Mouse (Mus musculus) stomach, embryonic 14.5 days (tissue): ENCODE results near the gene Mapk8ip3. TPM values are rescaled to one million over a fixed set of nuclear protein-coding genes. Genes with fewer than 3 reads are reported as not detected.

Experiments used
- ATAC-seq: fragments of 200-750 bp; cut with Nextera tagmentation; 2 replicates; pipeline ENCODE4 v1.8.0; 2017; ENCODE audit warnings: low read depth, moderate TSS enrichment; ENCODE audit not compliant: insufficient number of reproducible peaks, insufficient read depth, low FRiP score
- H3K27ac ChIP-seq: fragments of 300-500 bp; sonication (generic); 2 replicates; pipeline ENCODE4 v1.5.1; 2014; ENCODE audit warnings: mild to moderate bottlenecking, low read length, moderate library complexity, mixed read lengths
- H3K27me3 ChIP-seq: fragments of 300-500 bp; sonication (generic); 2 replicates; pipeline ENCODE4 v1.6.1; 2014; ENCODE audit warnings: low read length, control low read depth, mixed read lengths; ENCODE audit not compliant: control insufficient read depth, insufficient read depth
- H3K36me3 ChIP-seq: fragments of 300-500 bp; sonication (generic); 2 replicates; pipeline ENCODE4 v1.6.1; 2014; ENCODE audit warnings: mild to moderate bottlenecking, control low read depth, low read length, moderate library complexity, mixed read lengths; ENCODE audit not compliant: control insufficient read depth, insufficient read depth
- H3K4me1 ChIP-seq: fragments of 300-500 bp; sonication (generic); 2 replicates; pipeline ENCODE4 v1.6.1; 2014; ENCODE audit warnings: low read length, control low read depth, mixed read lengths; ENCODE audit not compliant: control insufficient read depth, insufficient read depth
- H3K4me2 ChIP-seq: fragments of 300-500 bp; sonication (generic); replicated peaks from 2 replicates; pipeline ENCODE4 v1.6.1; 2014; ENCODE audit warnings: low read depth, low read length, control low read depth
- H3K4me3 ChIP-seq: fragments of 300-500 bp; sonication (generic); 2 replicates; pipeline ENCODE4 v1.5.1; 2014; ENCODE audit warnings: low read depth, low read length, control low read depth
- H3K9ac ChIP-seq: fragments of 300-500 bp; sonication (generic); replicated peaks from 2 replicates; pipeline ENCODE4 v1.6.1; 2014; ENCODE audit warnings: low read depth, mild to moderate bottlenecking, control low read depth, low read length, moderate library complexity, mixed read lengths
- H3K9me3 ChIP-seq: fragments of 300-500 bp; sonication (generic); 2 replicates; pipeline ENCODE4 v1.6.1; 2016; ENCODE audit warnings: low read depth, low read length, control low read depth; ENCODE audit not compliant: control insufficient read depth
- WGBS: fragments of 180-500 bp; shearing (Covaris S2); extraction: QIAGEN DNeasy Blood & Tissue Kit; methylation state at CpG from one replicate; pipeline ENCODE4 v1.1.7; 2014; 5-methylcytosine and 5-hydroxymethylcytosine counted together
- polyA plus RNA-seq: library from polyadenylated mRNA; unstranded; fragments of >200 nt; fragmentation: Nextera tagmentation; extraction: Ambion mirVana; gene quantifications from 2 replicates; pipeline ENCODE4 v1.2.1, GENCODE M21; 2014

The Mapk8ip3 gene
- polyA plus RNA-seq, 1 experiment from 2014 or later = 42.9 TPM

DNA sequence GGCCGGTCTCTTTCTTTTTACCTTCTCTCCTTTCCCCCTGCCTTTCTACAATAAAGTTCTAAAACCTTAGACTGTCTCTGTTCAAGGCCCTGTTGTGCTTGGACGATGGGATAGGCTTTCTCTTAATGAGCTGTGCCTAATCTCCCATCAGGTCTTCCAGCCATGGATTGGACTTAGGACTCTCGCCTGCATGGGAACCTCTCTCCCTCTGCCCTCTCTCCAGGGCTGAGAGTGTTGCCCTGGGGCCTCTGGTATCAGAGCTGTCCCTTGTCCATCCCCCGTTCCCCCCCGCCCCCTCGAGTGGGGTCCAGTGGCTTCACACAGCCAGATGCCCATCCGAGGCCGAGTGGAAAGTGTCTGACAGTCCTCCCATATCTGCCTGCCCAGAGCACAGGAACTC lies 61.8 kb downstream of the Mapk8ip3 start:
- WGBS = 80% methylated on average over 8 of the region's 8 CpGs
- no peaks in the 10 kb centered on the region for H3K27me3 ChIP-seq
- H3K4me1 ChIP-seq = 0 out of 2 replicates have a peak, but pooled peaks cover 4% of the 10 kb centered on the region
- no peak overlapping the region for H3K27ac ChIP-seq
- no peaks in the 10 kb centered on the region for H3K9me3 ChIP-seq
- no peak overlapping the region for H3K4me3 ChIP-seq
- no peak overlapping the region for H3K9ac ChIP-seq
- no peaks in the 10 kb centered on the region for H3K36me3 ChIP-seq
- ATAC-seq = no peak
- H3K4me2 ChIP-seq = no peak overlapping the region

DNA sequence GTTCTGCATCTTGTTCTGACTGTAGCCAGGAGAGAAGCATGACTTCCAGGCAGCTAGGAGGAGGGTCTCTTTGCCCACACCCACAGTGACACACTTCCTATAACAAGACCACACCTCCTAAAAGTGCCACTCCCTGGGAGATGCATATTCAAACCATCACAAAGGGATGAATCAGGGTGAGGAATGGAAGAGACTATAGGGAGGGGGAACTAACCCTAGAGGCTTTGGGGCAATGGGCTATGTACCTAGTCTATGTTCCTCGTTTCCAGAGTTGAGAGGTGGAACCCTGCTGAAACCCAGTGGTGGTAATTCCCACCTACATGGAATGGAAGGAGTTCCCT lies 62.4 kb downstream of the Mapk8ip3 start:
- no peak for ATAC-seq
- H3K9me3 ChIP-seq = no peaks in the 10 kb centered on the region
- no peak overlapping the region for H3K4me2 ChIP-seq
- H3K9ac ChIP-seq = no peak overlapping the region
- no peaks in the 10 kb centered on the region for H3K27me3 ChIP-seq
- 69% methylated on average over 1 of the region's 1 CpGs for whole genome bisulfite sequencing
- 0 out of 2 replicates have a peak, but pooled peaks cover 4% of the 10 kb centered on the region for H3K4me1 ChIP-seq
- no peak overlapping the region for H3K27ac ChIP-seq
- H3K36me3 ChIP-seq = no peaks in the 10 kb centered on the region
- H3K4me3 ChIP-seq = no peak overlapping the region

DNA sequence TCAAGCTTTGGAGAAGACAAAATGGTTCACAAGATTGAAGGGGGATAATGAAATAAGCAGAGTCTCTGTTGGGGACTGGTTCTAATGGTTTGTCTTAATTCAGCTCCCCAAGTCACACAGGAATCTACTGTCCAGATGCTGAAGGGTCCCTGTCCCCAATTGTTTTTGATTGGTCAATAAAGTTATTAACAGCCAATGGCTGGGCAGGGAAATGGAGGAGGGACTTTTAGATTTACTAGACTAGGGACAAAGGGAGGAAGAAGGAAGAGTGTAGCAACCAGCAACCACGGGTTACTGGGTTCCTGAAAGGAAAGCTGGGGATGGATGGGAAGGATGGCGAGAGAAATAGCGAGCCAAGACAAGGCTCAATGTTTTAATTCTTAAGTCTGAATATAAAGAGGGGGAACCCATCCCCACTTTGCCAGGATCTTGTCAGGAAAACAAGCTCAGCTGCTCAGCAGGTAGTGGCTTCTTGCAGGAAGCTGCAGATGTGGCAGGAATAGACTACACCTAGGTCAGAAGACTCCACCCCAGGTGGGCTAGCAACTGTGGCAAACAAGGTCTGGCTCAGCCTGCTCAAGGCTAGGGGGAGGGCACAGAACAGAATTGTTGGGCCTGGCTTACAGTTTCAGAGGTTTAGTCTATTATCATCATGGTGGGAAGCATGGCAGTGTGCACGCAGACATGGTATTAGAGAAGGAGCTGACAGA lies 62.9 kb downstream of the Mapk8ip3 start:
- H3K27me3 ChIP-seq = no peaks in the 10 kb centered on the region
- H3K4me3 ChIP-seq = no peak overlapping the region
- no peak overlapping the region for H3K4me2 ChIP-seq
- 0 out of 2 replicates have a peak, but pooled peaks cover 4% of the 10 kb centered on the region for H3K4me1 ChIP-seq
- 53% methylated on average over 4 of the region's 4 CpGs for WGBS
- H3K27ac ChIP-seq = no peak overlapping the region
- H3K36me3 ChIP-seq = no peaks in the 10 kb centered on the region
- ATAC-seq = no peak
- no peaks in the 10 kb centered on the region for H3K9me3 ChIP-seq
- no peak overlapping the region for H3K9ac ChIP-seq

DNA sequence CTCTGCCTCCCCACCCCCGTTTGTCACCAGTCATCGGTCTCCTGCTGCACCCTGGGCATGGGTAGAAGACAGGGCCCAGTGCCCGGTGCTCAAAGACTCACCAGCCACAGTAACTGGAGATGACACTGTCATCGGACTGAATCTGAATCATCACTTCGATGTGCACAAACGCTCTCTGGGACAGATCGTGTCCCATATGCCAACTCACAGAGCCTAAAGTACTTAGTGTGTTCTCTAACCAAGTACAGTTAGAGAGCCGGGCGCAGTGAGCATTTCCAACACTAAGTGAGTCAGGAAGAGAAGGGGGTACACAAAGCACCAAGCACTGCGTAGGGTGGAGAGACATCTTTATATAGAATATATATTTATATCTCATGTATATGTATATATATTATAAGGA lies 68.9 kb downstream of the Mapk8ip3 start:
- H3K27me3 ChIP-seq = no peaks in the 10 kb centered on the region
- H3K27ac ChIP-seq = no peak overlapping the region
- H3K9me3 ChIP-seq = no peaks in the 10 kb centered on the region
- H3K4me3 ChIP-seq = no peak overlapping the region
- no peak for ATAC-seq
- no peaks in the 10 kb centered on the region for H3K4me1 ChIP-seq
- 91% methylated on average over 10 of the region's 10 CpGs for WGBS
- H3K9ac ChIP-seq = no peak overlapping the region
- H3K4me2 ChIP-seq = no peak overlapping the region
- peaks cover 3% of the 10 kb centered on the region; the same call in 1 of the 2 replicates for H3K36me3 ChIP-seq

DNA sequence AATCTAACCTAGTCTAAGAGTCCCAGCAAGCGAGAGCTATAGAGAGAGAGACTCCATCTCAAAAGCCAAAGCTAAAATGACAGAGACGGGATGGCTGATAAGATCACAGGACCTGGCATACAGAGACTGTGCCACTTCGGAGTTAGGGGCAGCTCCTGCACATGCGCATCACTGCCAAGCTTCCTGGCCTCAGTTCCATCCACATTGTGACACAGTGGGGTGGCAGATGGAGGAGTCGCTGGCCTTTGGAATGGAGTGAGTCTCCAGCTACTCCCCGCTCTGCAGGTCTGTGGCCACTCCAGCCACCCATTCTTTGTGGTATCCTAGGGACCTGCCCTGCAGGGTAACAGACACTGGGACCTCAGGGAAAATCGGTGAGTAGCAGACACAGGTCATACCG lies 71.0 kb downstream of the Mapk8ip3 start, which contains the start of gene Igfals:
Gene Igfals, plus strand, starts transcription at position 222 of the 400 bp plus-strand sequence.
- Histone ChIP-seq H3K36me3 (peaks cover 20% of the 10 kb centered on the region), H3K27ac (no peak within 1 kb of the TSS), H3K27me3 (no peaks in the 10 kb centered on the region), H3K9ac (no peak within 1 kb of the TSS), H3K9me3 (no peaks in the 10 kb centered on the region), H3K4me1 (no peaks in the 10 kb centered on the region), H3K4me2 (no peak within 1 kb of the TSS), H3K4me3 (no peak within 1 kb of the TSS)
- no peak for ATAC-seq
- WGBS = 89% methylated on average over 8 of the region's 8 CpGs

DNA sequence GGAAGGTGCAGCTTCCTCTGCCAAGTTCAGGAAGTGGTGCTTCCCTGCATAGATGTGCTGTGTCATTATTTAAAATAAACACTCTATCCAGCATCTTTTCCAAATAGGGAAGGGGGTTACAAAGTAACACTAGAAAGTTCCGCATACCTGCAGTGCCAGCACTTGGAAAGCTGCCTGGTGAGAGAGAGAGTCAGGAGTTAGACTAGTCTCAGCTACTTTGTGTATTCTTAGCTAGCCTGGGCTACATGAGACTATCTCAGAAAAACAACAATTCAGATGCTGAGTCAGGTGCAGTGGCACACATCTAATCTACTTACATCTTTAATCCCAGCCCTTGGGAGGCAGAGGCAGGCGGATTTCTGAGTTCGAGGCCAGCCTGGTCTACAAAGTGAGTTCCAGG lies 75.0 kb downstream of the Mapk8ip3 start:
- Histone ChIP-seq H3K4me3 (no peak overlapping the region), H3K9me3 (no peaks in the 10 kb centered on the region), H3K27me3 (no peaks in the 10 kb centered on the region), H3K4me1 (no peaks in the 10 kb centered on the region), H3K4me2 (no peak overlapping the region), H3K36me3 (peaks cover 20% of the 10 kb centered on the region), H3K27ac (no peak overlapping the region), H3K9ac (no peak overlapping the region)
- no peak for ATAC-seq
- 96% methylated on average over 3 of the region's 3 CpGs for WGBS

DNA sequence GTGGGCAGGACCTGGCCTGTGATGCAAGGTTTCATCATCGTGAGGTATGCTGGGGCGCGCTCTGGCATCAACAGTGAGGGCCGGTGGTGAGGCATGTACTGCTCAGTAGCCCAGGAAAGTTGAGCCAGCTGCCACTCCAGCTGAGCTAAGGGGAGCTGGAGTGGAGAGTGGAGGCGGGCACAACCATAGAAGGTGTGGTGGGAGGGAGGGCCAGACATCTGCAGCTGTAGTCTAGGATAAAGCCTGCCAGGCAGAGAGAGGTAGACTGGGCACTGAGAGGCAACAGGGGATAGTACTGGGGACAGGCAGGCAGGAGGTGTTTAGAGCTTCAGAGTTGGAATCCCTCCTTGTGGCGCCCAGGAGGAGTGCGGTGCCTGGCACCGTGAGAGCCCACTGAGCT lies 76.7 kb downstream of the Mapk8ip3 start:
- ATAC-seq = no peak
- peaks cover 24% of the 10 kb centered on the region for H3K36me3 ChIP-seq
- no peak overlapping the region for H3K9ac ChIP-seq
- H3K4me1 ChIP-seq = no peaks in the 10 kb centered on the region
- no peaks in the 10 kb centered on the region for H3K9me3 ChIP-seq
- whole genome bisulfite sequencing = 92% methylated on average over 8 of the region's 8 CpGs
- no peak overlapping the region for H3K4me2 ChIP-seq
- H3K4me3 ChIP-seq = no peak overlapping the region
- no peak overlapping the region for H3K27ac ChIP-seq
- H3K27me3 ChIP-seq = no peaks in the 10 kb centered on the region

DNA sequence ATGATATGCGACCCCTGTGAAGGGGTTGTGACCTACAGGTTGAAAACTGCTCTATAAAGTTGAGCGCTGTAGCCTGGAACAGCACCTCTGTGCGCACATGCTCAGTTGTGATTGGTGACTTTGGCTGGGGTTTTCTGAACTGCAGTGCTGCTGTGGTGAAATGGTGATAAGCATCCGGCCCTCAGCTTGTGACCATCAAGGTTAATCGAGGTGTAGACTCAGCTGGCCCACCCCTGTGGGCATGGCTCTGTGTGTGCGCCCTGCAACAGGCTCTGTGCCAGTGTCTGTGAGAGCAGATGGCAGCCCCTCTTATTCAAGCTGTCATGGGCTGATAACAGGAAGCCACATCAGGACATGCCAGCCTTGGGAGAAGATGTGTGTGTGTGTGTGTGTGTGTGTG lies 77.8 kb downstream of the Mapk8ip3 start:
- Histone ChIP-seq H3K9ac (no peak overlapping the region), H3K27ac (no peak overlapping the region), H3K9me3 (no peaks in the 10 kb centered on the region), H3K27me3 (no peaks in the 10 kb centered on the region), H3K36me3 (peaks cover 28% of the 10 kb centered on the region), H3K4me2 (no peak overlapping the region), H3K4me1 (no peaks in the 10 kb centered on the region), H3K4me3 (no peak overlapping the region)
- peak; percentile 57; the same call in 1 of the 2 replicates for ATAC-seq
- WGBS = 85% methylated on average over 6 of the region's 6 CpGs
